Mouse (Mus musculus) T-cell, adult 66 days (primary cell): ENCODE data around the gene Gamt. TPM values are rescaled to one million over a fixed set of nuclear protein-coding genes. Genes with fewer than 3 reads are reported as not detected.

Source experiments
- total RNA-seq, 2 experiments: library from RNA; stranded (reverse); gene quantifications; 3 replicates in 1 of 2; 4 replicates in 1 of 2; pipeline ENCODE4 v1.2.4; 2023

Gene Gamt
- total RNA-seq, result not detected

DNA sequence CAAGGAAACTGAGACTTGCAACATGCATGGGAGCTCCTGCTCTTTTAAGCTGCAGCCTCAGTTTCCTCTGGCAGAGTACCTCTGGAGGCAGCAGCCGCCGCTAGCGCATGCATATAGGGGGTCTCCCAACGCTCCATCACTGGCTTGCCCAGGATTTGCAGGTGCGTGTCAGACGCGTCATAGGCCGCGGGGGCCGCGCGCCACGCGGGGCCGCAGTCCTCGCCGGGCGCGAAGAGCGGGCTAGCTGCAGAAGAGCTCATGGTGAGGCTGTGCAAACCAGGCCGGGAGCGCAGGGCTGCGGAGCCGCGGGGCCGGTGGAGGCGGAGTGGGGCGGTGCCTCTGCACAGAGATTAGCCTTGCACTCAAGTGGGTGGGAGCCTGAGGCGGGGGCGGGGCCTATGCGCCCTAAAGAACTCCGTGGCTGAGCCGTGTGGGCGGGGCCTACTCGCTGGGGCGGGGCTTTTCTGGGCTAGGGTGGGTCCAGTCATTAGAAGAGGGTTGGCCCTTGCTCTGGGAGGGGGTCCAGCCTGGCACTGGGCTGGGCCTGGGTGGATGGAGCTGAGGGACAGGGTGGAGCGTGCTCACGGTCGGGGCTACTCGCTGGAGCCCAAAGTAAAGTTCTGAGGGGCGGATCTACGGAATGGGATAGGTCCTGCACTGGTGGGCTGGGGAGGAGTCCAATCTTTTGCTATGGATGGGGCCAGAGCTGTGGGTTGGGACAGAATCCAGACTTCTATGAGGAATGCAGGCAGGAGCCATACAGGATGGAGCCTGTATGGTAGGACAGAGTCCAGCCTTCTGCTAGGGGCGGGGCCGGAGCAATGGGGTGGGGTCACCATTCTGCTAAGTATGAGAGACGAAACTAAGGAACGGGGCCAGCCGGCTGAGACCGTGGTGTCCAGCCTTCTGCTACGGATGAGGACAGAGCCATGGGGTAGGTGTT, at the start of gene Gamt, which contains the start of gene Dazap1:
TSS of gene Gamt (minus strand) at position 371 of the 943 bp plus-strand sequence.
TSS of gene Dazap1 (plus strand) at position 845 of the 943 bp plus-strand sequence.

DNA sequence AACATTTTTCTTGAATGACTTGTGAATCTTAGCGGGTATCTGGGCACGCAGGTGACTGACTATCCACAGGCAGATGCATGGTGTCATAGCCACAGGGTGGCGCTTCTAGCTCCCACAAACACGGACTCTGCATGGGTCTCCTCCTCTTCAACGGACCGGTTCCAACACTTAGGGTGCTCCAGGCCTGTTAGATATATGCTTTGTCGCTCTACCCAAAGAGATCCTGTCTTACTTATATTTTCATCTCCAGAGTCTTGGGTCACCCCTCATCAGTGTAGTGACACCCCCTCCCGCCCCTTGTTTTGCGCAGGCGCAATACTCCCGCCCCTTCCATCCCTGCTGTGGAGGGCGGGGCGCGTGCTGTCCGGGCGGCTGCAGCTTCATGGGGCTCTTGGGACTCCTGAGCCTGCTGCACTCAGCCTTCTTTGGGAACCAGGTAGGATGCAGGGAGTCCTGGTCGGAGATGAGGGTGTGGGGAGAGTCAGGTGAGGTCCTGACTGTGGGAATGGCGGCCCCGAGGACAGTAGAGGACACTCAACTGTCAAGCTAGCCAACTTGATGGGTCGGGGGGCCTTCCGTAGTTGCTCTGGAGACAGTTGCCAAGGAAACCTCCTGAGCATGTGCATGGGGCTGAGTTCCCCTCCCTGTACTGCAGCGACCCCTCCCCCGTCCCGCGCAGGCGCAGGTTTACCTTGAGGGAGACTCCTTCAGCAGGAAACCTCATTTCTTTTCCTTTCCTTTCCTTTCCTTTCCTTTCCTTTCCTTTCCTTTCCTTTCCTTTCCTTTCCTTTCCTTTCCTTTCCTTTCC, 35.0 kb upstream of the Gamt start, which contains the start of gene Apc2:
TSS of gene Apc2 (plus strand) at position 360 of the 808 bp plus-strand sequence.

DNA sequence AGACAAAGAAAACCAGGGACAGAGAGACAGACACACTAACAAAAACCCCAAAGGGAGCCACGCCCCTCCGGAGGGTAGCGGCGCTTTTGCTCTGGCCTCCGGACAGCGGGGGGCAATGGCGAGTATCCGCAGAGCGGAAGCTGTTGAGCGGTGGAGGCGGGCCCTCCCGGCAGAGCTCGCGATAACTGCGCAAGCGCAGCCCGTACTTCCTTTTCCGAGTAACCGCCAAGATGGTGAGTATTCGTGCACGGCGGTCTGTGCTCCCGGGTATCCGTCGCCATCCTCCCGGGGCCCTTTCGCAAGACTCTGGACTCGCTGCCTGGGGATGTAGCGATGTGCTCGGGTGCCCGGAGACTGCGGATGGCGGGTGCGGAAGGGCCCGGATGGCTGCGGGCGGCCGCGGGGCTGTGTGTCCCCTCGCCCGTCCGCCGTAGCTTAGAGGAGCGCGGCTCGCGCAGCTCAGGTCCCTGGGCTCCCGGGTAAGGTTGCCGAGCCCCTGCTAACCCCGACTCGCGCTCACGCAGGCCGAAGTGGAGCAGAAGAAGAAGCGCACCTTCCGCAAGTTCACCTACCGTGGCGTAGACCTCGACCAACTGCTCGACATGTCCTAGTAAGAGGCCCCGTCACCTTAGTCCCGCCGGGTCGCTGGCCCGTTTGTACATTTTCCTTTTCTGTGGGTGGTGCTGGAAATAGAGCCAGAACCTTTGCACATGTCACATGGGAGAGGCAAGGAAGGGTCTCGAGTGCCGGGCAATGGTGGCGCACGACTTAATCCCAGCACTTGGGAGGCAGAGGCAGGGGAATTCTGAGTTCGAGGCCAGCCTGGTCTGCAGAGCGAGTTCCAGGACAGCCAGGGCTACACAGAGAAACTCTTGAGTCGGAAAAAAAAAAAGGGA, 31.7 kb upstream of the Gamt start, which contains the start of gene Rps15:
TSS of gene Rps15 (plus strand) at position 203 of the 896 bp plus-strand sequence.

DNA sequence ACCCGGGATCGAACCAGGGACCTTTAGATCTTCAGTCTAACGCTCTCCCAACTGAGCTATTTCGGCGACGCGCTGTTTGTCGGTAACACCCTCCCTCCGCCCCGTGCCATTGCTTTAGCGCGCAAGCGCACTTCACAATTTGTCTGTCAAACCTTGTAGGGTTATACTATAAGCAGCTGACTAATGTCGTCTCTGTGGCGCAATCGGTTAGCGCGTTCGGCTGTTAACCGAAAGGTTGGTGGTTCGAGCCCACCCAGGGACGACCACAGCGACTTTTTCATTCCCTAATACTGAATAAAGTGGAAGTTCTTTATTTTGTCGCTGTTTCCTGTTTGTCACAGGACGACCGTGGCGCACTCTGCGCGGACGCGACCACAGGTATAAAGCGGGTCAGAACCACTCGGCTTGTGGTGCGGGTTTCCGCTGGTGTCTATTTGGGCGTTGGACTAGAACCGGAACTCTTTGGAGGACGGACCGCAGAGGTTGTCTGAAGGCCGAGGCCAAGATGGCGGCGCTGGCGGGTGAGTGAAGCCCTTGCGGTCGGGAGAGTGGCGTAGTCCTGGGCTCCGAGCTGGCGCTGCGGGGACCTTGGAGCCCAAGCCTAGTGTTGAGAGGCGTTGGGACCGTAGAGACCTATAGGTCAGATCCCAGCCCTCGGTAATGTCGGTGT, 11.7 kb downstream of the Gamt start, which contains the start of gene Ndufs7:
TSS of gene Ndufs7 (plus strand) at position 151 of the 670 bp plus-strand sequence.

DNA sequence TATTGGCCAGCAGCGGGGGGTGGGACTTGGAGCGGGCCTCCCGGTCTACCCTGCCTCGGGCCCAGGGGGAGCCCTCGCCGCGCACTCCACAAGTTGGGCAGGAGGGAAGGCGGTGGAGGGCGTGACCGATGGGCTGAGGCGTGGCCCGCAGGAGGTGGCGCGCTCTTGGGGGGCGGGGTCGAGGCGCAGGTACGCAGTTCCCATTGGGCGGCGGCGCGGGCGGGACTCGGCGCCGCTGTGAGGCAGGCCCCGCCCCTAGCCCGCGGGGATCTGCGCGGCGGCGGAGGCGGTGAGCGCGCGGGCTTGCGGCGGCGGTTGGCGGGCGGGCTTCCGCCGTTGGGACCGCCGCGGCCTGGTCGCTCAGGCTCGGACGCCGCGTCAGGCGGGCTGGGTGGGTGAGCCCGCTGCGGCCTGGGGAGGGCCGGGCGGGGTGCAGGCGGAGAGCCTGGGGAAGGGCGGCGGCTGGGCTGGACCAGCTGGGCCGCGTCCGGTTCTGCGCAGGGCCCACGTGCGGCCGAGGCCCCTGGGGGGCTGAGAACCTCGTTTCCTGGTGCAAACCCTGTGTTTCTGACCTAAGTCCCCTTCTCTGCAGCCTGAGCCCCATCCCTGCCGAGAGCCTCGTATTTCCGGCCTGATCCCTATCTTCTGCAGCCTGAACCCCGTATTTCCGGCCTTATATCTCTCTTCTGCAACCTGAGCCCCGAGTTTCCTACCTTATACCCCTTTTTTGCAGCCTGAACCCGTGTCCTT, 34.2 kb downstream of the Gamt start, which contains the start of gene Mum1:
TSS of gene Mum1 (plus strand) at position 19 of the 750 bp plus-strand sequence.

Other genes with a start within 250 kb of the Gamt start
- 100 to 1,000 TPM; 853 to 885 TPM for gene Arhgap45, start 244.4 kb downstream of the Gamt start, total RNA-seq
- 10 to 100 TPM; 71.1 to 85.2 TPM for gene Polr2e, start 221.2 kb downstream of the Gamt start, total RNA-seq
- gene Gpx4, start 213.8 kb downstream of the Gamt start, total RNA-seq, result 100 to 1,000 TPM; 155 to 180 TPM
- 10 to 100 TPM; 97.7 to 98.5 TPM for gene Sbno2, start 155.4 kb downstream of the Gamt start, total RNA-seq
- 100 to 1,000 TPM; 136 to 156 TPM for gene Stk11, start 145.2 kb downstream of the Gamt start, total RNA-seq
- 100 to 1,000 TPM; 157 to 178 TPM for gene Atp5d, start 122.4 kb downstream of the Gamt start, total RNA-seq
- gene Cbarp, start 120.2 kb downstream of the Gamt start, total RNA-seq, result 10 to 100 TPM; 28.2 to 29.0 TPM
- gene Midn, start 112.7 kb downstream of the Gamt start, total RNA-seq, result 100 to 1,000 TPM; 102 to 113 TPM
- 100 to 1,000 TPM; 113 to 134 TPM for gene Cirbp, start 95.0 kb downstream of the Gamt start, total RNA-seq
- 10 to 100 TPM; 15.1 to 16.3 TPM for gene 1600002K03Rik, start 88.1 kb downstream of the Gamt start, total RNA-seq
- under 1 TPM; 0.27 to 0.41 TPM for gene Efna2, start 81.5 kb downstream of the Gamt start, total RNA-seq
- 10 to 100 TPM; 76.1 to 76.3 TPM for gene Mum1, start 34.6 kb downstream of the Gamt start, total RNA-seq
- gene Ndufs7, start 11.9 kb downstream of the Gamt start, total RNA-seq, result 100 to 1,000 TPM in 1 of 2 experiments, 10 to 100 TPM in 1; 99.2 to 104 TPM
- 100 to 1,000 TPM; 175 to 182 TPM for gene Dazap1, start 474 bp upstream of the Gamt start, total RNA-seq
- gene Rps15, start 31.4 kb upstream of the Gamt start, total RNA-seq, result 1,000 to 10,000 TPM; 3,585 to 3,724 TPM
- 1 to 10 TPM in 1 of 2 experiments, under 1 TPM in 1; 0.09 to 1.0 TPM for gene Apc2, start 35.0 kb upstream of the Gamt start, total RNA-seq
- 10 to 100 TPM; 25.0 to 28.7 TPM for gene 2310011J03Rik, start 59.5 kb upstream of the Gamt start, total RNA-seq
- 1 to 10 TPM; 2.9 to 3.1 TPM for gene Pcsk4, start 68.5 kb upstream of the Gamt start, total RNA-seq
- under 1 TPM in 1 of 2 experiments, not detected in 1; 0.90 TPM for gene Reep6, start 68.9 kb upstream of the Gamt start, total RNA-seq
- not detected for gene Adamtsl5, start 87.4 kb upstream of the Gamt start, total RNA-seq
- gene Plk5, start 95.4 kb upstream of the Gamt start, total RNA-seq, result not detected
- 1 to 10 TPM; 8.0 to 8.7 TPM for gene Mex3d, start 126.6 kb upstream of the Gamt start, total RNA-seq
- 100 to 1,000 TPM; 107 to 120 TPM for gene Mbd3, start 138.5 kb upstream of the Gamt start, total RNA-seq
- gene Uqcr11, start 145.8 kb upstream of the Gamt start, total RNA-seq, result 10 to 100 TPM; 63.7 to 70.9 TPM
- 10 to 100 TPM; 98.1 to 99.2 TPM for gene Tcf3, start 172.6 kb upstream of the Gamt start, total RNA-seq
- gene Onecut3, start 233.8 kb upstream of the Gamt start, total RNA-seq, result not detected